Mouse (Mus musculus): ENCODE data around the gene Fat1. TPM values are rescaled to one million over a fixed set of nuclear protein-coding genes. Genes with fewer than 3 reads are reported as not detected.
A peak's percentile ranks its signal among the peaks of the same experiment; 100 is the strongest.

Fat1 gene
- polyA plus RNA-seq, 1 experiment from 2014 or later = 22.2 TPM

GRCm38 (mm10) chr8:44978622-44979021 lies 43.4 kb downstream of the Fat1 start:
- Histone ChIP-seq H3K27me3 (ENCODE audit: control insufficient read depth, insufficient read depth, low read length) (no peaks in the 10 kb centered on the region), H3K36me3 (ENCODE audit: control insufficient read depth, insufficient read depth, low read length) (no peaks in the 10 kb centered on the region), H3K4me3 (ENCODE audit: control insufficient read depth in 1 of 2, insufficient read depth in 1 of 2, low read depth in 1 of 2, low read length in 2 of 2) (no peak overlapping the region), H3K9ac (ENCODE audit: low read length) (no peak overlapping the region), H3K27ac (replicated peaks in 1 of 2; ENCODE audit: control insufficient read depth in 1 of 2, insufficient read depth in 1 of 2, low read depth in 2 of 2, low read length in 2 of 2) (peak overlapping the region; percentile 77 to 93), H3K4me2 (ENCODE audit: low read length) (peak overlapping the region; percentile 35; the same call in 1 of the 2 replicates), H3K4me1 (ENCODE audit: control insufficient read depth in 2 of 2, insufficient read depth in 2 of 2, low read length in 2 of 2) (peaks cover 39 to 71% of the 10 kb centered on the region in 2 experiments), H3K9me3 (ENCODE audit: control insufficient read depth, low read length) (no peaks in the 10 kb centered on the region)
- WGBS = 46% methylated on average over 9 of the region's 9 CpGs
- no peak for ATAC-seq (ENCODE audit: insufficient number of reproducible peaks, insufficient read depth, low FRiP score, low read depth)

DNA sequence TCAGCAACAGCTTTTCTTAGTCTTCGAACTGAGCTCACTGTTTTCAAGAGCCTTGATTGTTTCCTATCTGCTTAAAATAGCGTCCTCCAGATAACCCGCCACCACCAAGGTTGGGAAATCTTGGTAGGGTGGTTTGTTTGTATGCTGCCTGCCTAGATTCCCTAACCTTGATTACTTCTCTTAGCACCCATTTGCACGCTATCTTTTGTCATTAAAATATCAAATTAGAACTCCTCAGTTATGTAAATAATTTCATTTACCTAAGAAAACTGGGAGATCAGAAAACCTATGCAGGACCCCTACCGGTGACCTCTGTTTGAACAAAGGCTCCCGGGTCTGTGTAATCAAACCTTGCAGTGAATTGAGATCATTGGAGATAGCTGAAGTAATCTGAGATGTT lies 44.0 kb downstream of the Fat1 start:
- H3K27ac ChIP-seq (replicated peaks in 1 of 2; ENCODE audit: control insufficient read depth in 1 of 2, insufficient read depth in 1 of 2, low read depth in 2 of 2, low read length in 2 of 2) = peak overlapping the region; percentile 77 to 93
- WGBS = 10% methylated on average over 6 of the region's 6 CpGs
- ATAC-seq (ENCODE audit: insufficient number of reproducible peaks, insufficient read depth, low FRiP score, low read depth) = no peak
- H3K27me3 ChIP-seq (ENCODE audit: control insufficient read depth, insufficient read depth, low read length) = no peaks in the 10 kb centered on the region
- H3K9ac ChIP-seq (ENCODE audit: low read length) = 0 out of 2 replicates have a peak overlapping the region, but pooled peaks have one; percentile 6
- H3K4me3 ChIP-seq (ENCODE audit: control insufficient read depth in 1 of 2, insufficient read depth in 1 of 2, low read depth in 1 of 2, low read length in 2 of 2) = no peak overlapping the region
- H3K36me3 ChIP-seq (ENCODE audit: control insufficient read depth, insufficient read depth, low read length) = no peaks in the 10 kb centered on the region
- H3K4me2 ChIP-seq (ENCODE audit: low read length) = peak overlapping the region; percentile 35
- peaks cover 41 to 71% of the 10 kb centered on the region in 2 experiments for H3K4me1 ChIP-seq (ENCODE audit: control insufficient read depth in 2 of 2, insufficient read depth in 2 of 2, low read length in 2 of 2)
- no peaks in the 10 kb centered on the region for H3K9me3 ChIP-seq (ENCODE audit: control insufficient read depth, low read length)

DNA sequence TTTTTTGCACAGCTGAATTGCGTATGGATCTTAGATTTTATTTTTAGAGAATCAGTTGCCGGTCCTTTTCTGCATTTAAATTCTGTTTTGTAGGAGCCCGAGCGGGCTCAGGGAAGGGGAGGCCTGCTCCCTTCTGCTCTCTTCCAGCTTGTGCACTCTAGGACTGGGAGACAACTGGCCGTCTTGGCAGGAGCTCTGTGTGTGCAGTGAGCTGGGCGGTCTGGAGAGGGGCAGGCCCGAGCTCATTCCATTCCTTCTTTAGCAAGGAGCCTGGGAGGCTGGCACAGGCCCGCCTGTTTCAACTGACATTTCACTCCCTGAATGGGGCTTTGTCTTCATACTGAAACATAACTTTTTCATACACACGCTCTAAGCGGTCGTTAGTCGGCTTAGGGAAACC lies 44.8 kb downstream of the Fat1 start:
- peak; percentile 90 for ATAC-seq (ENCODE audit: insufficient number of reproducible peaks, insufficient read depth, low FRiP score, low read depth)
- 26% methylated on average over 12 of the region's 12 CpGs for WGBS
- no peaks in the 10 kb centered on the region for H3K36me3 ChIP-seq (ENCODE audit: control insufficient read depth, insufficient read depth, low read length)
- H3K4me2 ChIP-seq (ENCODE audit: low read length) = peak overlapping the region; percentile 35
- H3K9ac ChIP-seq (ENCODE audit: low read length) = peak overlapping the region; percentile 58
- no peaks in the 10 kb centered on the region for H3K9me3 ChIP-seq (ENCODE audit: control insufficient read depth, low read length)
- no peaks in the 10 kb centered on the region for H3K27me3 ChIP-seq (ENCODE audit: control insufficient read depth, insufficient read depth, low read length)
- H3K27ac ChIP-seq (replicated peaks in 1 of 2; ENCODE audit: control insufficient read depth in 1 of 2, insufficient read depth in 1 of 2, low read depth in 2 of 2, low read length in 2 of 2) = peak overlapping the region; percentile 85 to 93
- no peak overlapping the region for H3K4me3 ChIP-seq (ENCODE audit: control insufficient read depth in 1 of 2, insufficient read depth in 1 of 2, low read depth in 1 of 2, low read length in 2 of 2)
- H3K4me1 ChIP-seq (ENCODE audit: control insufficient read depth in 2 of 2, insufficient read depth in 2 of 2, low read length in 2 of 2) = peaks cover 36 to 72% of the 10 kb centered on the region in 2 experiments

GRCm38 (mm10) chr8:44985326-44986288 lies 50.4 kb downstream of the Fat1 start:
- Histone ChIP-seq H3K4me3 (ENCODE audit: control insufficient read depth in 1 of 2, insufficient read depth in 1 of 2, low read depth in 1 of 2, low read length in 2 of 2) (no peak overlapping the region), H3K9ac (ENCODE audit: low read length) (no peak overlapping the region)

DNA sequence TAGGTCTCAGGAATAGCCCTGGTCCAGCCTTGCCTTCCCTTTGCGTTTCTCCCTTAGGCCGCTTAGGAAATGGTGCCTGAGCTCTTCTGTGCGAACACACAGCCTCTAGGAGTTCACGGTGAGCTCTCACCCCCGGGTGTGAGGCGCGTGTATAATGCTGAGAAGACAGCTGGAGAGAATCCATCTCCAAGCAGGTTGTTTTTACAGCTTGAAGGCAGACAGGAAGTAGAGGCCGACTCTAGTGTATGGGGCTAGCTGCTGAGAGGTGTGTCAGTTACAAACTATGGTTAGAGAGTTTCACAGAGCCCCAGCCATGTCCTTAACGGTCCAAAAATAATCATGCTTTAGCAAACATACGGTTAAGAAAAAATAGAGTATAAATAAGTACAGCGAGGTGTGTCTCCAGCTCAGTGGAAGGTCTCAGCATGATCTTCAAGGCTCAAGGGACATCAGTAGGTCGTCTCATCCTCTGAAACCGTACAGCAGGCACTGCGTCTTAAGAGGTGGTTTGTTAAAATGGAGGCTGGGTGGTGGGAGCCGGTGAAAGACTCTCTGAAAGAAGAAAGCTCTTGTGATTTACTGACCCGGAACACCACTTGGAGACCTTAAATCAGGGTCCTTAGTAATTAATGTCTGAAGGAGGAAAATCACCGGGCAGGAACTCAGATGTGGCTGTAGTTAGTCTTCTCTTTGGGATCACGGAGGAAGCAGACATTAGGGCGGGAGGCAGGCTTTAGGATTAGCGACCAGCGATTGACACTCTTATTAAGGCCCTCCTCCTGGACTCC lies 56.6 kb downstream of the Fat1 start:
- Histone ChIP-seq H3K36me3 (ENCODE audit: control insufficient read depth, insufficient read depth, low read length) (peaks cover 31% of the 10 kb centered on the region), H3K9me3 (ENCODE audit: control insufficient read depth, low read length) (no peaks in the 10 kb centered on the region), H3K27me3 (ENCODE audit: control insufficient read depth, insufficient read depth, low read length) (no peaks in the 10 kb centered on the region), H3K4me1 (ENCODE audit: control insufficient read depth in 2 of 2, insufficient read depth in 2 of 2, low read length in 2 of 2) (peaks cover 21 to 44% of the 10 kb centered on the region in 2 experiments), H3K9ac (ENCODE audit: low read length) (no peak overlapping the region; the same call in 1 of the 2 replicates), H3K4me2 (ENCODE audit: low read length) (no peak overlapping the region), H3K4me3 (ENCODE audit: control insufficient read depth in 1 of 2, insufficient read depth in 1 of 2, low read depth in 1 of 2, low read length in 2 of 2) (no peak overlapping the region), H3K27ac (replicated peaks in 1 of 2; ENCODE audit: control insufficient read depth in 1 of 2, insufficient read depth in 1 of 2, low read depth in 2 of 2, low read length in 2 of 2) (peak overlapping the region in 1 of 2 experiments; percentile 46)
- WGBS = 50% methylated on average over 21 of the region's 21 CpGs
- peak; percentile 26; the same call in 1 of the 2 replicates for ATAC-seq (ENCODE audit: insufficient number of reproducible peaks, insufficient read depth, low FRiP score, low read depth)

More at GRCm38 (mm10) chr8:44985326-44986288, 50.4 kb downstream of the Fat1 start:
- Histone ChIP-seq H3K27me3 (ENCODE audit: control insufficient read depth, insufficient read depth, low read length) (no peaks in the 10 kb centered on the region), H3K4me1 (ENCODE audit: control insufficient read depth in 2 of 2, insufficient read depth in 2 of 2, low read length in 2 of 2) (peaks cover 15 to 44% of the 10 kb centered on the region in 2 experiments), H3K36me3 (ENCODE audit: control insufficient read depth, insufficient read depth, low read length) (peaks cover 20% of the 10 kb centered on the region), H3K4me2 (ENCODE audit: low read length) (peak overlapping the region; percentile 16), H3K9me3 (ENCODE audit: control insufficient read depth, low read length) (no peaks in the 10 kb centered on the region), H3K27ac (replicated peaks in 1 of 2; ENCODE audit: control insufficient read depth in 1 of 2, insufficient read depth in 1 of 2, low read depth in 2 of 2, low read length in 2 of 2) (peak overlapping the region; percentile 48 to 62)
- WGBS = 13% methylated on average over 10 of the region's 10 CpGs
- ATAC-seq (ENCODE audit: insufficient number of reproducible peaks, insufficient read depth, low FRiP score, low read depth) = no peak; the same call in 1 of the 2 replicates

- Histone ChIP-seq H3K4me1 (ENCODE audit: control insufficient read depth in 2 of 2, insufficient read depth in 2 of 2, low read length in 2 of 2) (peaks cover 21 to 51% of the 10 kb centered on the region in 2 experiments), H3K27ac (replicated peaks in 1 of 2; ENCODE audit: control insufficient read depth in 1 of 2, insufficient read depth in 1 of 2, low read depth in 2 of 2, low read length in 2 of 2) (peak overlapping the region in 1 of 2 experiments; percentile 46; a peak in 3 of 4 replicates), H3K9ac (ENCODE audit: low read length) (no peak overlapping the region; the same call in 1 of the 2 replicates), H3K4me3 (ENCODE audit: control insufficient read depth in 1 of 2, insufficient read depth in 1 of 2, low read depth in 1 of 2, low read length in 2 of 2) (no peak overlapping the region), H3K9me3 (ENCODE audit: control insufficient read depth, low read length) (no peaks in the 10 kb centered on the region), H3K27me3 (ENCODE audit: control insufficient read depth, insufficient read depth, low read length) (no peaks in the 10 kb centered on the region), H3K36me3 (ENCODE audit: control insufficient read depth, insufficient read depth, low read length) (peaks cover 31% of the 10 kb centered on the region), H3K4me2 (ENCODE audit: low read length) (no peak overlapping the region)
- ATAC-seq (ENCODE audit: insufficient number of reproducible peaks, insufficient read depth, low FRiP score, low read depth) = no peak
- 54% methylated on average over 6 of the region's 6 CpGs for WGBS
Measured at GRCm38 (mm10) chr8:44992664-44993063, 57.4 kb downstream of the Fat1 start.

DNA sequence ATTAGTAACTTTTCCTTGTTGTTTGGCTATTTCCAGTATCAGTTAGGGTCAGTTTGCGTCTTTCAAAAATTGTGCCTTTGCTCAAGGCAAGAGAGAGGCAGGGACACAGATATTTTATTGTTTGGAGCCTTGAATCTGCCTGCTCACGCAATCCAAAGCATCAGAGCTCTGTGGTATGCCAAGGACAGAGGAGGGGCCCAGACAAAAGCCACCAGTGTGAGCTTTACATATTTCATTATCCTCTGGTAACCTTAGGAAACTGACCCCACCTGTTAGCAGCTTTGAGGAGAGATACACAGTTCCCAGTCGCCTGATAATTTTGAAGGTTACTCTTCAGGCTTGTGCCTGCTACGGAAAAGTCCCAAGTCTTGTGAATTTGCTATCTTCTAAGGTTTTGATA lies 58.1 kb downstream of the Fat1 start:
- Histone ChIP-seq H3K4me1 (ENCODE audit: control insufficient read depth in 2 of 2, insufficient read depth in 2 of 2, low read length in 2 of 2) (peaks cover 21 to 58% of the 10 kb centered on the region in 2 experiments), H3K27ac (replicated peaks in 1 of 2; ENCODE audit: control insufficient read depth in 1 of 2, insufficient read depth in 1 of 2, low read depth in 2 of 2, low read length in 2 of 2) (0 out of 4 replicates have a peak overlapping the region, but pooled peaks of 1 of the 2 experiments have one; percentile 29), H3K9ac (ENCODE audit: low read length) (no peak overlapping the region), H3K4me3 (ENCODE audit: control insufficient read depth in 1 of 2, insufficient read depth in 1 of 2, low read depth in 1 of 2, low read length in 2 of 2) (no peak overlapping the region), H3K36me3 (ENCODE audit: control insufficient read depth, insufficient read depth, low read length) (peaks cover 31% of the 10 kb centered on the region), H3K4me2 (ENCODE audit: low read length) (no peak overlapping the region), H3K27me3 (ENCODE audit: control insufficient read depth, insufficient read depth, low read length) (no peaks in the 10 kb centered on the region), H3K9me3 (ENCODE audit: control insufficient read depth, low read length) (no peaks in the 10 kb centered on the region)
- WGBS = 47% methylated on average over 4 of the region's 4 CpGs
- ATAC-seq (ENCODE audit: insufficient number of reproducible peaks, insufficient read depth, low FRiP score, low read depth) = no peak

Data from heart, embryonic 14.5 days (tissue).